Mouse (Mus musculus) neural tube, embryonic 14.5 days (tissue): ENCODE results near the gene Ttyh1. TPM values are rescaled to one million over a fixed set of nuclear protein-coding genes. Genes with fewer than 3 reads are reported as not detected.

Experiments
- ATAC-seq: fragments of 200-750 bp; cut with Nextera tagmentation; 2 replicates; pipeline ENCODE4 v1.8.0; 2017; ENCODE audit warnings: low read depth, mild to moderate bottlenecking, moderate TSS enrichment, moderate library complexity
- H3K27ac ChIP-seq: fragments of 300-500 bp; sonication (generic); 2 replicates; pipeline ENCODE4 v1.5.1; 2014; ENCODE audit warnings: low read depth, mild to moderate bottlenecking, control low read depth, low read length, moderate library complexity, mixed read lengths
- H3K27me3 ChIP-seq: fragments of 300-500 bp; sonication (generic); 2 replicates; pipeline ENCODE4 v1.6.1; 2014; ENCODE audit warnings: low read length; ENCODE audit not compliant: control insufficient read depth, insufficient read depth
- H3K36me3 ChIP-seq: fragments of 300-500 bp; sonication (generic); 2 replicates; pipeline ENCODE4 v1.6.1; 2014; ENCODE audit warnings: low read length, mixed read lengths; ENCODE audit not compliant: control insufficient read depth, insufficient read depth
- H3K4me1 ChIP-seq: fragments of 300-500 bp; sonication (generic); 2 replicates; pipeline ENCODE4 v1.6.1; 2014; ENCODE audit warnings: low read length; ENCODE audit not compliant: control insufficient read depth, insufficient read depth
- H3K4me2 ChIP-seq: fragments of 300-500 bp; sonication (generic); 2 replicates; pipeline ENCODE4 v1.6.1; 2014; ENCODE audit warnings: mild to moderate bottlenecking, low read depth, low read length, control low read depth
- H3K4me3 ChIP-seq: fragments of 300-500 bp; sonication (generic); 2 replicates; pipeline ENCODE4 v1.5.1; 2014; ENCODE audit warnings: low read depth, low read length, control low read depth, mixed read lengths
- H3K9ac ChIP-seq: fragments of 300-500 bp; sonication (generic); replicated peaks from 2 replicates; pipeline ENCODE4 v1.6.1; 2014; ENCODE audit warnings: low read depth, mild to moderate bottlenecking, control low read depth, low read length, mixed read lengths
- H3K9me3 ChIP-seq: fragments of 300-500 bp; sonication (generic); 2 replicates; pipeline ENCODE4 v1.6.1; 2016; ENCODE audit warnings: low read length; ENCODE audit not compliant: control insufficient read depth
- WGBS: fragments of 180-500 bp; shearing (Covaris S2); extraction: QIAGEN DNeasy Blood & Tissue Kit; methylation state at CpG from one replicate; pipeline ENCODE4 v1.1.7; 2014; 5-methylcytosine and 5-hydroxymethylcytosine counted together
- polyA plus RNA-seq: library from polyadenylated mRNA; unstranded; fragments of >200 nt; fragmentation: Nextera tagmentation; extraction: Ambion mirVana; gene quantifications from 2 replicates; pipeline ENCODE4 v1.2.1, GENCODE M21; 2014

Ttyh1 gene
- polyA plus RNA-seq, 1 experiment from 2014 or later = 149 TPM

DNA sequence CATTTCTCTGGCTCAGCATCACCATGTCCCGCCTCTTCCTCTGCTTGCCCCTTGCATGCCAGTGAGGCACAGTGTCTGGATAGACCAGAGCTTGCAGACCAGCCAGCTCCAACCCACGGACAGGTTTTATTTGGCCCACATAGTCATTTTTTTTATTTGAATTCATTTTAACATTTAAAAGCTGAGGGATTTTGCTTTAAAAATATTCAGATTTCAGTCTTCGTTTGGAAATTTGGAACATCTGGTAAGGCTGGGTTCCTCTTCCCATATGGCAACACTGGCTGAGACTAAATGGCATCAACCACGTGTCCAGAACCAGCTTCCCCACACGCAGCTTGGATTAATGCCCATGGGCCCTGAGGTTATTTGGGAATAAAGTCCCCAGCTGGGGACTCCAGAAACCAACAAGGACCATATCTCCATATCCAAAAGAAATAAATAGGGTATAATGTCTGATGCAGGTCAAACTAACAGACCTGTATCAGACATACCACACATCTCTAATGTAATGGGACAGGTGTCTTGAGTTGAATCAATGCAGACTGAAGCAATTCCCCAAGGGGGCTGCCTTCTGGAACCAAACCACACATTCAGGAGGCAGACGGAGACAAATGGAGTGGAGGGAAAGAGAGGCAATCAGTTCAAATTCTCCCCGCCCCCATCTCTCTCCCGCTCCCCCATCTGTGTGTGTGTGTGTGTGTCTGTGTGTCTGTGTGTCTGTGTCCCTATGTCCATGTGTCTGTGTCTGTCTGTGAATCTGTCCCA is 2.0 kb upstream of the Ttyh1 start:
- H3K9me3 ChIP-seq = no peaks in the 10 kb centered on the region
- ATAC-seq = no peak
- no peaks in the 10 kb centered on the region for H3K36me3 ChIP-seq
- no peak overlapping the region for H3K4me2 ChIP-seq
- WGBS = 51% methylated on average over 8 of the region's 8 CpGs
- H3K9ac ChIP-seq = no peak overlapping the region
- H3K27ac ChIP-seq = no peak overlapping the region
- H3K4me3 ChIP-seq = no peak overlapping the region
- H3K27me3 ChIP-seq = no peaks in the 10 kb centered on the region
- H3K4me1 ChIP-seq = no peaks in the 10 kb centered on the region

- H3K36me3 ChIP-seq = no peaks in the 10 kb centered on the region
These were observed 1.0 kb downstream of the Ttyh1 start for GRCm38 (mm10) chr7:4119976-4120921.

GRCm38 (mm10) chr7:4122076-4122768 is 3.0 kb downstream of the Ttyh1 start:
- Histone ChIP-seq H3K4me2 (peak overlapping the region; percentile 63), H3K9ac (peak overlapping the region; percentile 1; the same call in 1 of the 2 replicates), H3K27me3 (no peaks in the 10 kb centered on the region), H3K9me3 (no peaks in the 10 kb centered on the region), H3K36me3 (no peaks in the 10 kb centered on the region), H3K27ac (peak overlapping the region; percentile 79), H3K4me1 (peaks cover 7% of the 10 kb centered on the region; the same call in 1 of the 2 replicates), H3K4me3 (peak overlapping the region; percentile 12; the same call in 1 of the 2 replicates)
- no peak for ATAC-seq
- 36% methylated on average over 11 of the region's 11 CpGs for WGBS

More at GRCm38 (mm10) chr7:4119976-4120921, 1.0 kb downstream of the Ttyh1 start:
- H3K27ac ChIP-seq = peak overlapping the region; percentile 79
- ATAC-seq = no peak
- H3K27me3 ChIP-seq = no peaks in the 10 kb centered on the region
- peak overlapping the region; percentile 85 for H3K9ac ChIP-seq
- peak overlapping the region; percentile 63 for H3K4me2 ChIP-seq
- peak overlapping the region; percentile 59 for H3K4me3 ChIP-seq
- WGBS = 7% methylated on average over 18 of the region's 19 CpGs
- H3K4me1 ChIP-seq = peaks cover 5% of the 10 kb centered on the region; the same call in 1 of the 2 replicates
- no peaks in the 10 kb centered on the region for H3K9me3 ChIP-seq

GRCm38 (mm10) chr7:4122783-4123182 is 3.6 kb downstream of the Ttyh1 start:
- H3K36me3 ChIP-seq = no peaks in the 10 kb centered on the region
- no peaks in the 10 kb centered on the region for H3K9me3 ChIP-seq
- 77% methylated on average over 10 of the region's 10 CpGs for WGBS
- peak overlapping the region; percentile 1; the same call in 1 of the 2 replicates for H3K9ac ChIP-seq
- ATAC-seq = no peak
- H3K4me3 ChIP-seq = no peak overlapping the region
- H3K4me2 ChIP-seq = peak overlapping the region; percentile 63
- H3K27ac ChIP-seq = peak overlapping the region; percentile 79
- peaks cover 7% of the 10 kb centered on the region; the same call in 1 of the 2 replicates for H3K4me1 ChIP-seq
- H3K27me3 ChIP-seq = no peaks in the 10 kb centered on the region

DNA sequence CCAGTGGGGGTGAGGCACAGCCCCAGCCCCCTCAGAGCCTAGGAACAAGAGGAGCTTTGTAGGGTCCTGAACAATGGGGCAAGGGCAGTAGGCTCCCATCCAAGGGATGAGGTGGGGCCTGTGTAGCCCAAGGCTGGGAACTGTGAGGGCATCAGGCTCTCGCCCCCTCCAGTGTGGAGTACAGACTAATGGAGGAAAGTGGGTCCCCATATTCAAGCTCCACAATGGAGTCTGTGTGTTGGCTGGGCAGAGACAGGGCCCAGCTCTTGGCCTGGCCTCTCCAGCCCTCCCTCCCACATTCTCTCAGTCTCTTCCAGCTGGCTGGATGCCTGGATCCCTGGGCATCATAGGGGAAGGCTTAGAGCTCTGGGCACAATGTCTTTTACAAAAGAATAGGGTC is 4.5 kb downstream of the Ttyh1 start:
- Histone ChIP-seq H3K27me3 (no peaks in the 10 kb centered on the region), H3K4me1 (peaks cover 7% of the 10 kb centered on the region; the same call in 1 of the 2 replicates), H3K9ac (no peak overlapping the region), H3K4me3 (no peak overlapping the region), H3K9me3 (no peaks in the 10 kb centered on the region), H3K36me3 (0 out of 2 replicates have a peak, but pooled peaks cover under 1% of the 10 kb centered on the region), H3K27ac (peak overlapping the region; percentile 79), H3K4me2 (peak overlapping the region; percentile 44; the same call in 1 of the 2 replicates)
- peak; percentile 73 for ATAC-seq
- 13% methylated on average over 1 of the region's 1 CpGs for WGBS

- Histone ChIP-seq H3K4me1 (peaks cover 7% of the 10 kb centered on the region; the same call in 1 of the 2 replicates), H3K27me3 (no peaks in the 10 kb centered on the region), H3K27ac (peak overlapping the region; percentile 79), H3K9me3 (no peaks in the 10 kb centered on the region), H3K36me3 (0 out of 2 replicates have a peak, but pooled peaks cover 3% of the 10 kb centered on the region), H3K4me3 (peak overlapping the region; percentile 17; the same call in 1 of the 2 replicates), H3K9ac (no peak overlapping the region), H3K4me2 (peak overlapping the region; percentile 44)
- WGBS = under 1% methylated on average over 10 of the region's 10 CpGs
- ATAC-seq = peak; percentile 86
These were observed 5.1 kb downstream of the Ttyh1 start for GRCm38 (mm10) chr7:4124315-4124759.

- Histone ChIP-seq H3K36me3 (0 out of 2 replicates have a peak, but pooled peaks cover 3% of the 10 kb centered on the region), H3K4me2 (peak overlapping the region; percentile 44; the same call in 1 of the 2 replicates), H3K27ac (peak overlapping the region; percentile 79), H3K9ac (peak overlapping the region; percentile 0; the same call in 1 of the 2 replicates), H3K4me1 (peaks cover 7% of the 10 kb centered on the region; the same call in 1 of the 2 replicates), H3K9me3 (no peaks in the 10 kb centered on the region), H3K4me3 (no peak overlapping the region; the same call in 1 of the 2 replicates), H3K27me3 (no peaks in the 10 kb centered on the region)
- WGBS = 9% methylated on average over 5 of the region's 5 CpGs
- ATAC-seq = no peak
These were observed 5.6 kb downstream of the Ttyh1 start for GRCm38 (mm10) chr7:4124856-4125255.

DNA sequence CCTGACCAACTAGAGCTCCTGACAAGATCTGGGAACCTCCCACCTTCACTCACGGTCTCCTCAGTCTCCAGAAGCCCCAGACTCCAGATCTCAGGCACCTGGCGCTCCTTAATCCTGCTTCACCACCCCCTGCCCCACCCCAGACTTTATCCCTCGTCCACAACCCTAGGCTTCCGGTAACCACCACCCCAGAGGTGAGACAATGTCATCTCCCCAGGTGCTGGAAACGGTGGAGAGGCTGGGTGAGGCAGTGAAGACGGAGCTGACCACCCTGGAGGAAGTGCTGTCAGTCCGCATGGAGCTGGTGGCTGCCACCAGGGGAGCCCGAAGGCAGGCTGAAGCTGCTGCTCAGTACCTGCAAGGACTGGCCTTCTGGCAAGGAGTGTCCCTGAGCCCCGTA is 6.1 kb downstream of the Ttyh1 start:
- no peak for ATAC-seq
- no peak overlapping the region for H3K4me3 ChIP-seq
- no peaks in the 10 kb centered on the region for H3K27me3 ChIP-seq
- H3K27ac ChIP-seq = peak overlapping the region; percentile 79
- H3K9ac ChIP-seq = peak overlapping the region; percentile 0; the same call in 1 of the 2 replicates
- H3K36me3 ChIP-seq = 0 out of 2 replicates have a peak, but pooled peaks cover 3% of the 10 kb centered on the region
- peaks cover 7% of the 10 kb centered on the region; the same call in 1 of the 2 replicates for H3K4me1 ChIP-seq
- 35% methylated on average over 9 of the region's 9 CpGs for WGBS
- no peaks in the 10 kb centered on the region for H3K9me3 ChIP-seq
- H3K4me2 ChIP-seq = peak overlapping the region; percentile 44; the same call in 1 of the 2 replicates
